Mouse (Mus musculus) olfactory bulb, adult 2 months (tissue): ENCODE data around the gene Sdccag8. TPM values are rescaled to one million over a fixed set of nuclear protein-coding genes. Genes with fewer than 3 reads are reported as not detected.

Source experiments
- H3K27ac ChIP-seq: fragments of 200-500 bp; 2 replicates; pipeline ENCODE4 v1.5.1; 2012; ENCODE audit warnings: low read depth, low read length; ENCODE audit not compliant: insufficient read depth
- H3K4me1 ChIP-seq: fragments of 200-500 bp; 2 replicates; pipeline ENCODE4 v1.6.1; 2012; ENCODE audit warnings: low read length; ENCODE audit not compliant: control insufficient read depth, insufficient read depth
- H3K4me3 ChIP-seq: fragments of 200-500 bp; 2 replicates; pipeline ENCODE4 v1.5.1; 2012; ENCODE audit warnings: mild to moderate bottlenecking, low read depth, low read length, moderate library complexity; ENCODE audit not compliant: insufficient read depth
- CTCF ChIP-seq: fragments of 200-500 bp; IDR thresholded peaks from 2 replicates; pipeline ENCODE4 v1.5.1; 2012; ENCODE audit warnings: low read depth, mild to moderate bottlenecking, low read length, moderate library complexity; ENCODE audit not compliant: insufficient read depth
- POLR2A ChIP-seq: fragments of 200-500 bp; IDR thresholded peaks from 2 replicates; pipeline ENCODE4 v1.6.1; 2012; ENCODE audit warnings: mild to moderate bottlenecking, low read depth, low read length, moderate library complexity; ENCODE audit not compliant: insufficient read depth
- WGBS: fragments of 180-500 bp; shearing (Covaris S2); methylation state at CpG from one replicate; pipeline ENCODE4 v1.1.7; 2018; 5-methylcytosine and 5-hydroxymethylcytosine counted together
- polyA plus RNA-seq: library from polyadenylated mRNA; stranded (reverse); fragments of >200 nt; gene quantifications from 2 replicates; pipeline ENCODE4 v1.2.4, GENCODE M21; 2012; ENCODE audit warnings: low replicate concordance; ENCODE audit not compliant: missing spikeins, insufficient read depth, insufficient read length

Sdccag8 gene
- polyA plus RNA-seq, 1 experiment, result not detected

GRCm38 (mm10) chr1:176961716-176962115 lies 147.3 kb downstream of the Sdccag8 start:
- Histone ChIP-seq H3K4me1 (no peaks in the 10 kb centered on the region), H3K27ac (no peak overlapping the region), H3K4me3 (no peak overlapping the region)
- no peak for TF ChIP-seq POLR2A
- TF ChIP-seq CTCF, result no peak
- WGBS, result 98% methylated on average over 10 of the region's 10 CpGs

- Histone ChIP-seq H3K4me3 (no peak overlapping the region), H3K27ac (no peak overlapping the region), H3K4me1 (no peaks in the 10 kb centered on the region)
- TF ChIP-seq CTCF, result no peak
- 81% methylated on average over 5 of the region's 5 CpGs for WGBS
Observed at GRCm38 (mm10) chr1:176962894-176963293, 148.4 kb downstream of the Sdccag8 start.

GRCm38 (mm10) chr1:176967299-176967698 lies 152.8 kb downstream of the Sdccag8 start:
- no peak for TF ChIP-seq POLR2A
- TF ChIP-seq CTCF, result no peak
- WGBS, result 93% methylated on average over 3 of the region's 3 CpGs
- no peak overlapping the region for H3K4me3 ChIP-seq

GRCm38 (mm10) chr1:176970635-176971478 lies 156.4 kb downstream of the Sdccag8 start:
- 71% methylated on average over 16 of the region's 16 CpGs for WGBS
- no peak overlapping the region for H3K27ac ChIP-seq
- H3K4me1 ChIP-seq, result no peaks in the 10 kb centered on the region; the same call in 1 of the 2 replicates
- TF ChIP-seq CTCF (no peak), POLR2A (no peak)
- no peak overlapping the region for H3K4me3 ChIP-seq

More at GRCm38 (mm10) chr1:176967299-176967698, 152.8 kb downstream of the Sdccag8 start:
- Histone ChIP-seq H3K27ac (no peak overlapping the region), H3K4me1 (no peaks in the 10 kb centered on the region; the same call in 1 of the 2 replicates)

- no peak overlapping the region for H3K4me3 ChIP-seq
- no peak overlapping the region for H3K27ac ChIP-seq
- TF ChIP-seq CTCF (no peak), POLR2A (no peak)
- 71% methylated on average over 4 of the region's 4 CpGs for WGBS
- no peaks in the 10 kb centered on the region; the same call in 1 of the 2 replicates for H3K4me1 ChIP-seq
Observed at GRCm38 (mm10) chr1:176971479-176971797, 157.0 kb downstream of the Sdccag8 start.

- TF ChIP-seq POLR2A, result no peak
- no peak for TF ChIP-seq CTCF
- Histone ChIP-seq H3K4me1 (no peaks in the 10 kb centered on the region; the same call in 1 of the 2 replicates), H3K4me3 (no peak overlapping the region), H3K27ac (no peak overlapping the region)
- WGBS, result 91% methylated on average over 6 of the region's 6 CpGs
Observed at GRCm38 (mm10) chr1:176973356-176974088, 159.1 kb downstream of the Sdccag8 start.

- H3K4me3 ChIP-seq, result no peak overlapping the region
- TF ChIP-seq CTCF, result no peak
- TF ChIP-seq POLR2A, result no peak
- no peak overlapping the region for H3K27ac ChIP-seq
- H3K4me1 ChIP-seq, result peaks cover 4% of the 10 kb centered on the region; the same call in 1 of the 2 replicates
Observed at GRCm38 (mm10) chr1:176979235-176979634, 164.8 kb downstream of the Sdccag8 start.

GRCm38 (mm10) chr1:176980140-176980539 lies 165.7 kb downstream of the Sdccag8 start:
- TF ChIP-seq POLR2A, result no peak
- TF ChIP-seq CTCF, result no peak
- H3K27ac ChIP-seq, result no peak overlapping the region
- H3K4me1 ChIP-seq, result peaks cover 5% of the 10 kb centered on the region
- H3K4me3 ChIP-seq, result no peak overlapping the region
- WGBS, result 83% methylated on average over 5 of the region's 5 CpGs

- H3K27ac ChIP-seq, result no peak overlapping the region
- no peak overlapping the region for H3K4me3 ChIP-seq
- WGBS, result 81% methylated on average over 10 of the region's 10 CpGs
- TF ChIP-seq POLR2A (no peak), CTCF (no peak)
- H3K4me1 ChIP-seq, result peaks cover 9% of the 10 kb centered on the region
Observed at GRCm38 (mm10) chr1:176980801-176981400, 166.4 kb downstream of the Sdccag8 start.

- Histone ChIP-seq H3K4me3 (no peak overlapping the region), H3K27ac (no peak overlapping the region), H3K4me1 (peaks cover 9% of the 10 kb centered on the region)
- TF ChIP-seq CTCF, result no peak
- TF ChIP-seq POLR2A, result no peak
- 97% methylated on average over 2 of the region's 2 CpGs for WGBS
Observed at GRCm38 (mm10) chr1:176981511-176981910, 167.1 kb downstream of the Sdccag8 start.
